Mouse (Mus musculus) cerebellum, adult 9-10 months (tissue): ENCODE data around the gene Pkp1.

ENCODE experiments used
- DNase-seq: peaks from one replicate; pipeline ENCODE4 v3.0.0; 2022

Gene Pkp1

DNA sequence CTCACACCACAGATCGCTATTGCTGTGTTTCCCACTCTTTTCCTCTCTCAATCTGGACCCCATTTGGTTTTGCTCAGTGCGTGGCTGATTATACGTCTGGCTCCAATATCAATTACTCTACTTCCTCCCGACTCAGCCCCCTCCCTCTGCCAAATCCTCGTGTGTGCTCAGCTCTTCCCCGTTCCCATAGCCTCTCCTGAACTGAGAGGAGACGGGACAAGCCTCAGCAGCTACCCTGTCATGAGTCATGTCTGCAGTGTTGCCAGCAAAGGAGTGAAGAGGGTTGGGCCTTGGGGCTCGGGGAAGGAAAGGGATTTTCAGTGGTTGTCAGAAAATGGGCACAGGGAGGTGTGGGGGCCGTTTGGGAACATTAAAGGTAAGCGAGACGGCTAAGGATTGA is 12.3 kb downstream of the Pkp1 start:
- DNase-seq: no peak

DNA sequence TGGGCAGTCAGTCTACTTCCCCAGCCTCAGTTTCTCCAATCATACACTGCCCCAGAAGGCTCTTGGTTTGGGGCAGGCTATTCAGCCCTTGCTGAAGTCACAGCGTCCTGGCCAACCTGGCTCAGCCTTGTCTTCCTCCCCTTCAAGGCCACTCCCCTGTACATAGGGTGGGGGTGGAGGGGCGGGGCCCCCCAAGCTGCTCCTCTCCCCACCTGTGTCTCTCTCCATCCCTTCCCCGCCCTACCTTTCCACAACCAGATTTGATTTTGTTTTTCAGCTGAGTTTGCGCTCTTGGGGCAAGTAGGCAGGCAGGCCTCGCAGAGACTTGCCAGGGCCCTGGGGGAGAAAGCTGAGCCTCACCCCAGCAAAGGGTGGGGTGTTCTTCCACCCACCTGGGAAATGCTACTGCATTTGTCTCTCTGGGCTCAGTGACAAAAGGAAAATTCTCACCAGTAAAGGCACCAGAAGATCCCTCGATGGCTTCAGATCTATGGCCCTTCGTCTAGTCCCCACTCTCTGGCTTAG is 19.0 kb downstream of the Pkp1 start:
- DNase-seq: no peak

DNA sequence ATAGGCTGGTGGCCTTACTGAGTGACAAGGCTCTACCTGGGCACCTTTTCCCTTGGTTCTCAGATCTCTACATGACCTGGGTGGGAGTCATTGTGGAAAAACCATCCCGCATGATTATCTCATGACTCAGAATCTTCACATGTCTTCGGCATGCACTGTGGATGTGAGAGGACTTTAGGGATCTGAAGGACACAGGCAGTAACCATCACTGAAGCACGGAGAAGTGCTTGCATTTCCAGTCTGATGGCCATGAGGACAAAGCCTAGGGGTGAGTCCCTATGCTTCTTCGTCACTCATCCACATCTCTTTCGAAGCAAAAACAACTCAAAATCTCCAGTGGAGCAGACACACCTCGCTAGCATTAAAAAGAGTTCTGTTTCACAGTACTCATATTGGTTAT is 19.7 kb downstream of the Pkp1 start:
- no peak for DNase-seq

DNA sequence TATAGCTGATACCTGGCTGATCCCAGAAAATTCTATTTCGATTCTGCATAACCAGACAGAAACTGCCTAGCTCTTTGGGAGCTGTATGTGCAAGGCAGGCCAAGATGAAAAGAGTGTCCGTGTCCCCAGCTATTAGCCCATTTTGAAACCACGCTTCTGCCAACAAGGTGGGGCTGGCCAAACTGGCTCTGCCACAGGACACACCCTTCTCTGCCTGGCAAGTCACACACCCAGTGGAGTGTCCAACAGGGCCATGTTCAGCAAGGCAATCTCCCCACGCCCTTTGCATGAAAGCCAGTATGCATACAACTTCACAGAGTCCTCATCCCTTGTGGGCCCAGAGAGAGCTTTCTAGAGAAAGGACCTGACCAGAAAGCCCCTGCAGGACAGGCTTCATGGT is 23.6 kb downstream of the Pkp1 start:
- no peak for DNase-seq

DNA sequence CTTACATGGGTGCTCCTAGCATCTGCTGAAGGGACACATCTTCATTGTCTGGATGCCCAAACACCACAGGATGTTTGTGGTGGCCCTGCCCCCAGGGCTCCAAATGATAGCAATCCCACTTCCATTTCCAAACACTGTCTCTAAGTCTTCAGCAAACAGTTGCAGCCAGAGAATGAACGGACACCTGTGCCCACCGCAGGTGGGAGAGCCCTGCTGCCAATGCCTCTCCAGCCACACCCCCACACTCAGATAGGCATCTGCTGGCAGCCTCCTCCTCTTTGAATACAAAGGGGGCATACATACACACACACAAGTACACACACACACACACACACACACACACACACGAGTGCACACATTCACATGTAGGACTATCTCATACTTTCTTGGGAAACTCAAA is 25.6 kb downstream of the Pkp1 start:
- DNase-seq: peak; percentile 39

DNA sequence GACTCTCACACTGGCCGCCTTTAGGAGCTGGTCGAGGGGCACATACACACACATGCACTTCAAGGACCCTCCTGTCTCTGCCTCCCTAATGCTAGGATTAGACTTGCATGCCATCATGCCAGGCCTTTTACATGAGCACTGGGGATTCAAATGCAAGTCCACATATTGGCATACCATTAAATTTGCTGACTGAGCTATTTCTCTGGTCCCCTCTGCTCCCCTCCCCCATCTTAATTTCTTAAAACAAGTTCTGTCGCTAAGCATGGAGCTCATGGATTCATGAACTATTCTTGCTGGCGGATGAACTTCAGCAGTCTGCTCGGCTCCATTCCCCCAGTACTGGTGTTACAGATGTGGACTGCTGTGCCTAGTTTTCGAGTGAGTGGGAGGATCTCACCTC is 26.2 kb downstream of the Pkp1 start:
- DNase-seq: no peak

DNA sequence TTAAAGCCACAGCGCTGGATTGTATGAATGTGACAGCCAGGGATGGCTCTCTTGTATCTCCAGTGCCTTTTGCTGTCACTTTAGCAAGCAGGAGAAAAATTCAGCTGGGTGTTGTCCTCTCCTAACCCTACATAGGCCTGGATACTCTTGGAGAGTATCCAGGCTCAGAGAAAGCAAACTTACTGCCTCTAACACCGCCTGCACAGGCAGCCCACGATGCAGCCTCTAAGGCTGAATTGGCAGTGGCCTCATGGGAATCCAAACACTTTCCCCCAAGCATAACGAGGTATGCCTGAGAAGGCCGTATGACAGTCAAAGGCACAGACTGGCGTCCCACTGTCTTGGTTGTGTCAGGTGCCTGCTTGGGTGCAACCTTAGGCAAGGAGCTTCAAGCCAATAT is 26.8 kb downstream of the Pkp1 start:
- no peak for DNase-seq

DNA sequence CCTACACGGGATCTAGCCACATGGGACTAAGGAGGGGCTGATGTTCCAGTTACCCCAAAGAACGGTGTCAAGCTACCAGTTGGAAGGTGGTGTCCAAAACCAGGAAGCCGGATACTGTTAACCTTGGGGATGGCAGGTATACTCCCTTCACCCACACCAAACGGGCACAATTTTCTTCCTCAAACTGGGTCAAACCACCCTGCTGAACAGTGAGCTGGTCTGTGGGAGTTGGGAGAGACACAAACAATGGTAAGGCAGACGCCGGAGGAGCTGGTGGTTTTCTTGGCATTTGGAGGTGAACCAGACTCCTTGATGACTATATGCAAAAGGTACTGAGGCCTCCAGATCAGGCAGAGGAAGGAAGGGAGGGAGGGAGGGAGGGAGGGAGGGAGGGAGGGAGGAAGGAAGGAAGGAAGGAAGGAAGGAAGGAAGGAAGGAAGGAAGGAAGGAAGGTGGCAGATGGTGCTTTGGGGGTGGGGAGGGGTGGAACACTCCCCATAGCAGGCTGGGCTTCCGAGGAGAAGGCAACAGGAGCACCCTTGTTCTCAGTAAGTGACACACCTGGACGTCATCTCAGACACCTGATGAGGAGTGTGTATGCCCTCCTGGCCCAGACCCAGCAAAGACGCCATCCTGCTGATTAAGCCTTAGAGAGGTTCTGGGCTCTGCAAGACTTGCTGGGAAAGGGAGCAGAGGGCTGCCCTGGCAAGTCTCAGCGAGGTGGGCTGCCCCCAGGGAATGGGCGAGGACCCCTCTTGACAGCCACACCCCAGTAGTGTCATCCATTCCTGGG is 27.4 kb downstream of the Pkp1 start:
- DNase-seq: no peak

DNA sequence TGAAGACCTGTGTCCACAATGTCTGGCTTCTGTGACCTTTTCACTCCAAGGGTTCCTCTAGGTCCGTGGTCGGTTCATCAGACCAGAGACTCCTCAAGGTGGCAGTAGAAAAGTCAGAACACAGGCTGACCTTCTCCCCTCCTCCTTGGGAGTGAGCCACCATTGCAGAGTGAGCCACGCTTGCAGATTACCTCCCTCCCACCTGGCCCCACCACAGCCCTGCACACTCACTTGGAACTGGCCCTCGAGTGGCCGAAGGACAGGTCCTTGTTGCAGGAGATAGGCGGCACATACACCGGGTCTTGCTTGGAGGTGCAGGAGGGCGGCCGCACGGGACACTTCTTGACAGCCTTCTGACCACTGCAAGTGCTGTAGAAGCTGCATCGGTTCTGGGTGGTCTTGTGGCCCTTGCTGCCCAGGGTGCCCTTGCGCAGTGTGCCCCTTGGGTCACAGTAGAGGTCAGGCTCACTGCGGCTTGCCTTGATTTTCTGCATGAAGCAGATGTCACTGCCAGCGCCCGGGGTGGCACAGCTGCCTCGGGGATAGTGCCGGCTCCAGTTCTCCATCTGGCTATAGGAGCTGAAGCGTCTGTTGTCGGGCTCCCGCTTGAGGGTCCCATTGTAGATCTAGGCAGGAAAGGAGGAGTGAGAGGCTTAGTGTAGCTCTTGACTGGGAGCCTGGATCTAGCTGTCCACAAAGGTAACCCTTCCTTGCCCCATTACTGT is 29.4 kb downstream of the Pkp1 start:
- no peak for DNase-seq

DNA sequence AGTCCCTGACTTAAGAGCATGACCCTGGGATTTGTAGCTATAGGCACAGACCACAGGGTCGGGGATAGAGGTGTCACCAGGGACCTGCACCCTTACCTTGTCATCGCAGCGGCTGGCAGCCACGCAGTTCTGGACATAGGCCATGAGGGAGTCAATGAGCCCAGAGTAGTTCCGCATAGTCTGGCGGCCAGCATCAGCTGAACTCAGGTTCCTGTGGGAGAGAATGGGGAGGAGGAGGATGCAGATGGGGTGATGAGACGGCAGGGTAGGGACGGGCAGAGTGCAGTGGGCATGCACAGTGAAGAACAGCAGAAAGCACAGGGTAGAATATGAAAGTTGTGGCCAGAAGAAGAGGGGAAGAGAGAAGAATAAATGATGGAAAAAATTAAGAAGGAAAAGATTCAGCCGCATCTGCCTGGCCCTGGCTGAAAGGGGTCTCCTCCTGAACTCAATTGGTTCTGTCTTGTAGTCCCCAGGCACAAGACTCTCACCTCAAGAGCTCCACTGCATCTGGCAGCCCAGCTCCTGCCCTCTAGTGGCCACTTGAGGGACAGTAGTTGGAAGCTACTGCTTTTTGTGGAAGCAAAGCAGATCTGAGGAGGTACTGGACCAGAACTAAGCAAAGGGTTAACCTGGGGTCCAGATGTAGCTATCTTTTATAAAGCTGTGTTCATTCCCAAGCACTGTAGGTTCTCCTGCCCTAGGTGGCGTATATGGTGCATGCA is 36.5 kb downstream of the Pkp1 start:
- peak; percentile 33 for DNase-seq

DNA sequence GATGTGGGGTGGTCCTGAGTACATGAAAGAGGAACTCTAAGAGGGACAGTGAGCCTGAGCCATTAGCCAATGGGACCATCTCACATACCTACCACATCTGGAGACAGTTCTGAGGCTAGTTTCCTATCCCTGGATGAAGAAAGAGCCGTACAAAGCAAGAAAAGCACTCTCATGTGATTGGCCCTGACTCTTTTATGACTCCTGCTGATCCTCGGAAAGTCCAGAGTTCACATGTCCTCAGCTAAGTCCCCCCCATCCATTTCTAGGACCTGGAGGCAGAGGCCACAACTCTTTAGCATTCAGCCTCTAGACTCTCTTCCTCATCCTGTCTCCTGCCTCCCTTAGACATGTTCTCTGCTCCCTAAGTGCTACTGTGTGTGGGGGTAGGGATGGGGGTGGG is 41.8 kb downstream of the Pkp1 start:
- no peak for DNase-seq

DNA sequence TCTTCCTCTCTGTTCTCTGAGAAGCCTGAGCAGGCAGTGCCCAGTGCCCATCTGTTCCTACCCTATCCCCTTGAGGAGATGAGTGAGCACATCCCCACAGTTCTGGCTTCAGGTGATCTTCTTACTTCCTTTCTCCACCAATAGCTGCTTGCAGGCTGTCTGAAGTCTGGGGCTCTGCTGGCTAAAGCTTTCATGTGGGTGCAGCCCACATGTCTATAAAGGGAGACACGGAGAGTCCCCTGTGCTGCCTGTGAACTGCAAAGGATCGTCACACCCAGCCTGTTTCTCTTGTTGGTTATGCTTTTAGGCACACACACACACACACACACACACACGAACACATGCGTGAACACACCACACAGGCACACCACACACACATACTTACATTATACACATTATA is 46.0 kb downstream of the Pkp1 start:
- DNase-seq: no peak

DNA sequence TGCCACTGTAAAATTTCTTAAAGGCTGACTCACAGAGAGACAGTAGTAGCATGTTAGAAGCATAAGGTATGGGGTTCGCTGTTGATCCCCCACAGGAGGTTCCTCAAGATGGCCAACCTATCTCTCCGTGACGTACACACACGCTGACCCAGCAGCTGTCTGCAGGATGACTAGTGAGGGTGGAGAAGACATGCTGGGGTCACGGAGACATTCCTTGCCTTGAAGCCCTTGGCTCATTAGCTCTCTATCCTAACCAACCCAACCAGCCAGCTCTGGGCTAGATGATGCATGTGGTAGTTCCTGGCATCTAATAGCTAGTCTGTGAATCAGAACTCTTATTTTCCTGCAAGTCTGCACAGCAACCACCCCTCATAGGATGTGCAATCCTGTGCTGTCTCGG is 50.4 kb downstream of the Pkp1 start:
- no peak for DNase-seq

DNA sequence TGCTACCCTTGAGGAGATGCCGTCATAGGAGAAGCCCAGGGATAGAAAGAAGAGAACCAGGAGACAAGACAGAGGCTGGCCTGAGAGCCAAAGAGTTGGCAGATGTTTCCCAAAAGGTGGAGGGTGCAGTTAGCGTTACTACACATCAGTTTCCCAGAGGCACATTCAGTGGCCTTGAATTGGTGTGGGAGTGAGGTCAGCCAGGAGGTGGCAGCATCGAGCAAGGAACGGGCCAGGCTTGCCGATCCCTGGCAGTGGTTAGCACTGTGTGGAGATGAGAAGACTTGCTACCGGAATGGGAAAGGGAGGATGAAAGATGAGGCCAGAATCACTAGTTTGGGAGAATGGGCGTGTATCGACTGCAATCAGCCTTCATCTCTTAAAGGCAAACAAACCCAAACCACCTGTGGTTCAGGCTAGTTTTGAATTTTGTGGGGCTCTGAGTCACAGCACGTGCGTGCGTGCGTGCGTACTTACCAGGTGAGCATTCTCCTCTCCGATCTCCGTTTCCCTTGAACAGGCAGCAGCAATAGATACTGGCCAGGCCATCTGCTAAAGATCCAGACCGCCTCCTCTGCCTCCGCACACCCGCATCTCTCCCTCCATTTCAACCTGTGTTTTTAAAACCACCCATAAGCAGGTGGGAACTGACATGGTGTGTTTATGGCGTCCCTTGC is 53.4 kb downstream of the Pkp1 start:
- DNase-seq: peak; percentile 79

DNA sequence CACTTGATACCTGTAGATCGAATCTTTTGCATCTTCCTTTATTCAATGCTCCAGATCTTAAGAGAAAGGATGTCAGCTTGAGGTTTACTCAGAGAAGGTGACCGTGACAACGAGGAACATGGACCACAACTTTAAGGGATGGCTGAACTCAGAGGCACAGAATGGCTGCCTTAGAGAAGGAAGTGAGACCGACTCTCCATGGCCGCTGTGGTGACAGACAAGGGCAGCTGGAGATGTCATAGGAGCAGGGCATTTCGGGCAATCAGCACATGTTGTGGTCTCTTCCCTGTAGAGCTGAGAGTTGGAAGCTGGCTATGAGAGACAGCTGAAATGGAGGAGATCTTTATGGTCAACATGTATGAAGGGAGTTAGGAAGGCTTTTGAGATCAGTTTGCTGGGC is 54.2 kb downstream of the Pkp1 start:
- no peak for DNase-seq

DNA sequence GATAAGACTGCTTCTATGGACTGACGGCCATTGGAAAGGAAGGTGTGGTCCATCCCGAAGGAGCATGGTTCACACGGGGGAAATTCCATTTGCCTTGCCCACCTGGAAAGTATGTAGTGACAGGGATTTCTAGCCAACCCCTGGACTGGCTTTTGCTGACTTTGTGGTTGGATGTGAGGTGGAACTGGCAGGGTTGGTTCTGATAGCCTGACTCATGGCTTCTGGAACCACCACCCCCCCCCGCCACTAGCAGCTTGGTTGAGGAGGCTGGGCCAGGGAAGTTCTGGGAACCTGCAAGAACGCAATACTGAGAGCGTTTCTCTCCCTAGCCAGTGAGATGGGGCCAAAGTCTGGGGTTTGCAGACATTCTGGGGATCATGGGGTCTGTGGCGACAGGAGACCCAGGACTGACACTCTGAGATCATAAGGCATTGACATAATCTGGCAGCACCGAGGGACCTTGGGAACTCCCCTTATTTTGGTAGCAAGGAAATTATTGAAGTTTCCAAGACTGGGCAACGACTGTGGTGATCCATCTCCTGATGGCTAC is 55.1 kb downstream of the Pkp1 start:
- DNase-seq: no peak

DNA sequence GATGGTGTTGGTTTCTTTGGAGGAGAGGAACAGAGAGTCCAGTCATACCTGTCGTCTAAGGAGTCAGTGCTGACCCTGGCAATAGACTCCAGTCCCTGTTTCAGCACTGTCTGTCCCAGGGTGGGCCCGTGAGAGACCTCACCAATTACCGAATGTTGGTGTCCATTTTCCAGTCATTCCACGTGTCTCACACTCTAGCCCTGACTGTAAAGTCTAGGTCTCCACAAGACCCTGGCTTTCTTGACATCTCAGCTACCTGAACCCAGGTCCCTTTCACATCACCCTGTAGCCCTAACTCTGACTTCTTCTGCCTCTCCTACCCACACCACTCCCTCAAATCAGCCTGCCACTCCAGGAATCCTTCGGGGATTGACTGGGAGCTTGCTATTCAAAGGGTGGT is 56.4 kb downstream of the Pkp1 start:
- no peak for DNase-seq

DNA sequence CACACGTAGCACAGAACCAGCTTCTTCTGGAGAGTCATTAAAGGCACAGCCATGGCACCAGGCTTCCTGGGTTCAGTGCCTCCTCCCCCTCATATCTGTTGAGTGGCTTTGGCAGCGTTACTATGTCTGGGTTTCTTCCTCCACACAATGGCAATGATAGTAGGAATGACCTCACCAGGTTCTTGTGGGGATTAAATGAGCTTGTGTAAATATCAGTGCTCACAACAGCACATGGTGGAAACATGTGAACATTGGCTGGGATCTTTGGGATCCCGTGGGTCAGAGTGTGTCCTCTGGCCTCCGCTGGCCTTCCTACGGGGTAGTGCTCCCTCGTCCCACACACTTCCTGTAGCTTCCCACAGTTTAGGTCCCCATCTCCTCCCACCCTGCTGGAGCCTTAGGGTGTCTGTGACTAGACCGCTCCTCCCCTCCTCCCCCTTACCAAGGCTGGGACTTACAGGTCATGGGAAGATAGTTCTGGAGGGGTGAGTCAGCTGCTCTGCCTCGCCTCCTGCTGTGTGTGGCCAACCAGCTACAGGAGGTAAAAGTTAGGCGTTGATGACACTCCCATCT is 56.9 kb downstream of the Pkp1 start:
- no peak for DNase-seq

DNA sequence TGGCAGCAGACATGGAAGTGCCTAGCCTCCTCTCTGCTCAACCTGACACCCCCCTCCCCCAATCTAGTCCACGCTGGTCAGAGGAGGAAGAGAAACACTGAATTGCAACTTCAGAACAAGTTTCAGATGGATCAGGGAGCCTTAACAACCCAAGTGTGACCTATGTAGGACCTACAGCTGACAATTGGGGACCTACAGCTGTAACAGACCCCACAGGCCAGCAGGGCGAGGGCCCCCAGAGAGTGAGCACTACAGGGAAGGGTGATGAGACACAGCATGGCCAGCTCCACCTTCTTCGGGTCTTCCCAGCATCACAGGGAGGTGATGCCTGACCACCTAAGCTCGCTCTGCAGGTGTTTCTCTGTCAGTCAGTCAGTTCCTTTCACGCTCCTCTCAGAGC is 57.9 kb downstream of the Pkp1 start:
- DNase-seq: no peak

DNA sequence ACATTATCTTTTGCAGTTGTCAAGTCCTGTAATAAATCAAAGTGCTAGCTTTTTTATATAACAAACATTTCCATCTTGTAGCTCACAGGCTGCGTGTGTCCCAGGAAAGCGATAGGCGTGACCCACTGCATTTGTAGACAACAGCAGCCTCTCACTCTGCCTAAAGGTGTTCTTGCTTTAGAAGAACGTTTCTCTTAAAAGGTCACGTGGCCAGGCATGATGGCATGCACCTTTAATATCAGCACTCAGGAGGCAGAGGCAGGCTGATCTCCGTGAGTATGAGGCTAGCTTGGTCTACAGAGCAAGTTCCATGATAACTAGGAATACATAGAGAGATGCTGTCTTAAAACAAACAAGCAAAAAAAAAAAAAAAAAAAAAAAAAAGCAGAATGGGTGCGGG is 60.5 kb downstream of the Pkp1 start:
- DNase-seq: no peak

DNA sequence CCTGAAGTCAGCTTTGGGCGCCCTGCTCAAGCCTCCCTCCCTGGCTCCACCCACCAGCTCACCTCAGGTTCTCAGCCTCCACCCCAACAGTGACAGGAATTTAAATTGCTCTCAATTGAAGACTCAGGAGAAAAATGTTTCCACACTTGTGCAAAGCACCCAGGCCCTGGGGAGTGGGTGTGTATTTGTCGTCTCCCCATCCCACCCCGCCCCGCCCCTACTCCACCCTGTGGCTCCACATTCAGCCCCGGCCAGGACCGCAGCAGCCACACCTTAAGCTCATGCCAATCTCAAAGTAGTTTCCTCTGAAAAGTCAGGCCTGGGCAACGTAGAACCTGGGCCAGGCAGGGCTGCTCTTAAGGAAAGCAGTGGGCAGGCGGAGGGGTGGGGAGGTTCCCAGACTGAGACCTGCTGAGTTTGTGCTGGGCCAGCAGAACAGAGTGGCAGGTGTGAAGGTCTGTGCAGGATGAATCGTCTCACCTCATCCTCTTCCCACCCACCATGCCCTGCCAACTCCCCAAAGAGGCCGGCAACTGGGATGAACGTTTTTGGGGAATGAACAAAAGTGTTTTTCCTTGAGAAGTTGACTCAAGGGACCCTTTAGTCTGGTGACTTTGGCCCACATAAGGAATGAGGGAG is 61.8 kb downstream of the Pkp1 start:
- DNase-seq: no peak

DNA sequence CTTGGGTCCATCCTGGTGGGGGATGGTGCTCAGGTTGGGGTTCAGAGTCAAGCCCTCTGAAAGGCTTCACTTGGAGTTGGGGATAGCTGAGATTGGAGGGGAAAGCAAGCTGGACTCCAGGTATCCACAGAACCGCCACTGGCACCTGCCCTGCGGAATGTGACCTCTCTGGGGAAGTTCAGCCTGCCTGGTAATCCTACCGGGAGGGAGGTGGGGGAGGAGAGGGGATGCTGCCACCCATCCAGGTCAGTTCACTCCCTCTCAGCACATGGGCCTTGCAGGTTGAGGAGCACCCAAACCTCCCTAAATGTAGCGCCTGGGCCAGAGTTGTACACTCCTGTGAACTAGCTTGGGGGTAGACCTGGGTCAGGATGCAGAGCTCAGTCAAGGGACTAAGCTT is 62.9 kb downstream of the Pkp1 start:
- DNase-seq: no peak
